Mouse (Mus musculus) ovary, adult 2 months (tissue): ENCODE measurements around the gene Hist1h2ab. TPM values are rescaled to one million over a fixed set of nuclear protein-coding genes. Genes with fewer than 3 reads are reported as not detected.

Experiments used
- polyA plus RNA-seq: library from polyadenylated mRNA; depleted of rRNA; stranded (reverse); fragments of >200 nt; gene quantifications from 2 replicates; pipeline ENCODE4 v1.2.3, GENCODE M21; 2012; rRNA removed

Hist1h2ab gene
- polyA plus RNA-seq: 36.8 and 63.0 TPM in 2 replicates

DNA sequence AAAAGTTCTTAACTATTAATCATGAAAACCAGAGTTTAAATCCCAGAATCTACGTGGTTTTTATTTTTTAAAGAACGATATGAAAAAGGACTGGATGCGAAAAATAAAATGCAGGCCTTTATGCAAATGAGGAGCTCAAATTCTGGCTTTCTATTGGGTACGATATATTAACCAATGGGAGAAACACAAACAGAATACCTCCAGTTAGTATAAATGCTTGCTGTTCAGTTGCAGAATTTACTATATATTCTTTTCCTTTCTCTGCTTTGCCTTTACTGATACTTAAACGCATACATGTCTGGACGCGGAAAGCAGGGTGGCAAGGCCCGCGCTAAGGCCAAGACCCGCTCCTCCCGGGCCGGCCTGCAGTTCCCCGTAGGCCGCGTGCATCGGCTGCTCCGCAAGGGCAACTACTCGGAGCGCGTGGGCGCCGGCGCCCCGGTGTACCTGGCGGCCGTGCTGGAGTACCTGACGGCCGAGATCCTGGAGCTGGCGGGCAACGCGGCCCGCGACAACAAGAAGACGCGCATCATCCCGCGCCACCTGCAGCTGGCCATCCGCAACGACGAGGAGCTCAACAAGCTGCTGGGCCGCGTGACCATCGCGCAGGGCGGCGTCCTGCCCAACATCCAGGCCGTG, at the start of gene Hist1h2ab:
TSS of gene Hist1h2ab (plus strand) at position 288 of the 639 bp plus-strand sequence.

DNA sequence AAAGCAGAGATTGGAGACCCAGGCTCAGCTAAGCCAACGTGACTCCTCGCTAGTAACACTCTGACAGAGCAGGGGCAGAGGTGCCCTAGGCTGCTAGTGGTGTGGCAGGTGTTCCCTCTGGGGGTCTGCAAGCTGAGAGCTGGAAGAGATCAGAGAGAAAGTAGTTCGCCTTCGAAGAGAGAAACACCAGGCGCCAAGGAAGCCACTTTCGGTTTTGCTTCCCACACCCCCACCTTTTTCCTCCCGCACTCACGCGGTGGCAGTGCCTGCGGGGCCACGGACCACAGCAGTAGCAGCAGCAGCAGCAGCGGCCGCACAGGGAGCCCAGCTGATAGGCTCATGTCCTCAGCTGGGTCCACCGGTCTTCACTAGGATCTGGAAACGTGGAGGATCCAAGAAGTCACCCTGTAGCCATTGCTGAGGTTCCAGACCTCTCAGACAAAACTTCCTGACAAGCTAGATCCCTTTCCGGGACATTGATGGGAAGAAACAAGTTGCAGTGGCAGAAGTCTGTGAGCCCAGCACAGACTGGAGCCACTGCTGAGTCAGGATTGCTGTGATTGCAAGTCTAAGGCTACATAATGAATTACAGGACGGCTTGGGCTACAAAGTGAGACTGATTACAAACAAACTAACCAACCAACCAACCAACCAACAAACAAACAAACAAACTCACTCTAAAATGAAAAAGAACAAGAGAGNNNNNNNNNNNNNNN, 40.4 kb upstream of the Hist1h2ab start, which contains the start of gene Hfe:
TSS of gene Hfe (minus strand) at position 481 of the 716 bp plus-strand sequence.

DNA sequence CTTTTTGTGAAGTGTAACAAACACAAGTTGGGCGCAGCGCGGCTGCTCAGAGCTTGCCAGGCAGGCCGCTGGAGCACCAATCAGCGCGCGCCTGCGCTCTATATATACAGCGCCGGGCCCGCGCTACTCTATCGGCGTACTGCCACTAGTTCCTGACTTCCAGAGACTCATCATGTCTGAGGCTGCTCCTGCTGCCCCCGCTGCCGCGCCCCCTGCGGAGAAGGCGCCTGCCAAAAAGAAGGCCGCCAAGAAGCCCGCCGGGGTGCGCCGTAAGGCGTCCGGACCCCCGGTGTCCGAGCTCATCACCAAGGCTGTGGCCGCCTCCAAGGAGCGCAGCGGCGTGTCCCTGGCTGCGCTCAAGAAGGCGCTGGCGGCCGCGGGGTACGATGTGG, 12.3 kb upstream of the Hist1h2ab start, which contains the start of gene Hist1h1c:
TSS of gene Hist1h1c (plus strand) at position 132 of the 392 bp plus-strand sequence.

DNA sequence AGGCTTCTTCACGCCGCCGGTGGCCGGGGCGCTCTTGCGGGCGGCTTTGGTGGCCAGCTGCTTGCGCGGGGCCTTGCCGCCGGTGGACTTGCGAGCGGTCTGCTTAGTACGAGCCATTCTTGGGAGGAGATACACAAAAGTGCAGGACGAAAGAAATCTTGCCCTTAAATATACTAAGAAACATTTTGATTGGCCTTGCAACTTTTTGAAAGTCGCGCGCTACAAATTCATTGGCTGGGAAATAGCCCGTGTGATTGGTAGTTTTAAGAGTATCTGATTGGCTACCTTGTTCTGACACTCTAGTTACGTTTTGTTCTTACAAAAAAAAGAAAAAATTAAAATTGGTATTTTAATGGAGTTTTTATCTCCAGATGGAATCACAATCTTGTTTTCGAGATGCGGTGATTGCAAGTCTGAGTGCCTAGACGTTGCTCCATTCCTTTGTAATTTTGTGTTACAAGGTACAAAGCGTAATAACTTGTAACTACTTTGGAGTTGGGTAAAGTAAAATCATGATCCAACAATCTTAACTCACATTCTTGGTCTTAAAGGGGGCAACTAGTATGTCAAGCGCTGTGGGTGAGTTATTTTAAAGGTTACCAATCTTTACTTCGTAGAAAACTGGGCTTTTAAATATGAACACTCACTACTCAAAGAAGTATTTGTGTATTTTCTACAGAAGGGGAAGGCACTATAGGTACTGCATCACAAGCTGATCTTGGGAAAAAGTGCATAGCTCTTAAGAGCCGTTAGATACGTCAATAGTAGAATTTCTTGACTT, 5.4 kb upstream of the Hist1h2ab start, which contains the start of gene Hist1h3c:
TSS of gene Hist1h3c (minus strand) at position 222 of the 781 bp plus-strand sequence.

DNA sequence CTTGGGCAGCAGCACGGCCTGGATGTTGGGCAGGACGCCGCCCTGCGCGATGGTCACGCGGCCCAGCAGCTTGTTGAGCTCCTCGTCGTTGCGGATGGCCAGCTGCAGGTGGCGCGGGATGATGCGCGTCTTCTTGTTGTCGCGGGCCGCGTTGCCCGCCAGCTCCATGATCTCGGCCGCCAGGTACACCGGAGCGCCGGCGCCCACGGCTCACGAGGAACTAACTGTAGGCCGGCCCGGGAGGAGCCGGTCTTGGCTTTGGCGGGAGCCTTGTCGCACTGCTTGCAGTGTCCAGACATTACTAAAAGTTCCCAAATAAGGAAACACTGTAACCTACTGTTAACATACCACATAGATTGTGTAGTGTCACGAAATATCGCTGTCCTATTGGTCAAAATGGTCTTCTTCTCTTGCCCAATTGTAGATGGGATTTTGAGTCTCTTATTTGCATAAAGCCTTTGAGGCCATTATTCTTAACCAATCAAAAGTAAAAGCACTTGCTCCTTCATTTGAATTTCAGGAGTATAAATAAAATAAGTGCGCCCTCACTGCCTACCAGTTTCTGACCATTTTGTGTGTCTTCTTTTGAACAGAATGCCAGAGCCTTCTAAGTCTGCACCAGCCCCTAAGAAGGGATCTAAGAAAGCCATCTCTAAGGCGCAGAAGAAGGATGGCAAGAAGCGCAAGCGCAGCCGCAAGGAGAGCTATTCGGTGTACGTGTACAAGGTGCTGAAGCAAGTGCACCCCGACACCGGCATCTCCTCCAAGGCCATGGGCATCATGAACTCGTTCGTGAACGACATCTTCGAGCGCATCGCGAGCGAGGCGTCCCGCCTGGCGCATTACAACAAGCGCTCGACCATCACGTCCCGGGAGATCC, 4.5 kb upstream of the Hist1h2ab start, which contains the start of gene Hist1h2bb:
TSS of gene Hist1h2bb (plus strand) at position 534 of the 880 bp plus-strand sequence.

DNA sequence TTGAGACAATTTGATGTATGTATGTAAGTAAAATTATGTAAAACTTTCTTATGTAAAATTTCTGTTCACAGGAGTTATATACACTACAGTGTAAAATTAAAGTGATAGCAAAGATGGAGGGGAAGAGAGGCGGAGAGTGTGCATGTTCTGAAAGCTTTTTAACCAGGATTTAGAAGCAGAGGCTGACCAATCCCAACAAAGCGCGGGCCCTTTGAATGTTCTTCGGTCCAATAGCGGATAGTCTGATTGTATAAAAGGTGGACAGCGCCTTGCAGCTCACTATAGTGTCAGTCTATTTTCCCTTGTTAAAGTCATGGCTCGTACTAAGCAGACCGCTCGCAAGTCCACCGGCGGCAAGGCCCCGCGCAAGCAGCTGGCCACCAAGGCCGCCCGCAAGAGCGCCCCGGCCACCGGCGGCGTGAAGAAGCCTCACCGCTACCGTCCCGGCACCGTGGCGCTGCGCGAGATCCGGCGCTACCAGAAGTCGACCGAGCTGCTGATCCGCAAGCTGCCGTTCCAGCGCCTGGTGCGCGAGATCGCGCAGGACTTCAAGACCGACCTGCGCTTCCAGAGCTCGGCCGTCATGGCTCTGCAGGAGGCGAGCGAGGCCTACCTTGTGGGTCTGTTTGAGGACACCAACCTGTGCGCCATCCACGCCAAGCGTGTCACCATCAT, 1.3 kb downstream of the Hist1h2ab start, which contains the start of gene Hist1h3b:
TSS of gene Hist1h3b (plus strand) at position 201 of the 675 bp plus-strand sequence.

DNA sequence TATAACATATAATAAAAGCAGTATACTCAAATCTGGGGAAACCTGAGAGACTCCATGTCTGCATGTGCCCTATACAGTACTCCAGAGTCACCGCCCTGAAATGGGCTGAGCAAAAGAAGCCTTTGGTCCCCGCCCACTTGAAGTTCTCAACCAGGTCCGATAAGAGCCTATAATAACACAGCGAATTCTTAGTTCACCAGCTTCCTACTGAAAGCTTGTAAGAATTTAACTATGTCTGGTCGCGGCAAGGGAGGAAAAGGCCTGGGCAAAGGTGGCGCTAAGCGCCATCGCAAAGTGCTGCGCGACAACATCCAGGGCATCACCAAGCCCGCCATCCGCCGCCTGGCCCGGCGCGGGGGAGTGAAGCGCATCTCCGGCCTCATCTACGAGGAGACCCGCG, 5.9 kb downstream of the Hist1h2ab start, which contains the start of gene Hist1h4b:
TSS of gene Hist1h4b (plus strand) at position 224 of the 400 bp plus-strand sequence.

DNA sequence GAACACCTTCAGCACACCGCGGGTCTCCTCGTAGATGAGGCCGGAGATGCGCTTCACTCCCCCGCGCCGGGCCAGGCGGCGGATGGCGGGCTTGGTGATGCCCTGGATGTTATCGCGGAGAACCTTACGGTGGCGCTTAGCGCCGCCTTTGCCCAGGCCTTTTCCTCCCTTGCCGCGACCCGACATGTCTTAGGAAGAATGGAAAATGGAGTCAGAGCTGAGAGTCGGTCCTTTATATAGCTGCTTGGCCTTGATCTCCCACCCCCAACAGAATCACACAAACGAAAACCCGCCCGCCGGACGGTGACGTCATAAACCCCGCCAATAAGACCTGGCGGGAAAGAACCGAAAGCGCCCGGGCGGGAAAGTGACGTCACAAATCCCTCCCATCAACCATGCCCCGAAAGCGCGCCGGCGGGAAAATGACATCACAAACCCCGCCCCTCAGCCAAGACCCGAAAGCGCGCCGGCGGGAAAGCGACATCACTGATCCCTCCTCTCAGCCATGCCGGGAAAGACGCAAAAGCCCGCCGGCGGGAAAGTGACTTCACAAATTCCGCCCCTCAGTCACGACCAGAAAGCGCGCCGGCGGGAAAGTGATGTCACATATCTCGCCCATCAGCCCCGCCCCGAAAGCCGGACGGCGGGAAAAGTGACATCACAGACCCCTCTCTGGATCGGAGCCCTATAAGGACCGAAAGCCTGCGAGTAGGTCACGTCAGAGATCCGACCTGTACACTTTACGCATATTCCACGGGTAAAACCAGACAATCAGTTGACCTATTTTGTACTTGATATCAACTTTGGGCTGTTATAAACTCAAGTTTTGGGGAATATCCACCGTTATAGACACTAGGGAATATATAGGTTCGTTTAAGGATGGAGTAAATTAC, 10.3 kb downstream of the Hist1h2ab start, which contains the start of gene Hist1h4a:
TSS of gene Hist1h4a (minus strand) at position 259 of the 893 bp plus-strand sequence.

DNA sequence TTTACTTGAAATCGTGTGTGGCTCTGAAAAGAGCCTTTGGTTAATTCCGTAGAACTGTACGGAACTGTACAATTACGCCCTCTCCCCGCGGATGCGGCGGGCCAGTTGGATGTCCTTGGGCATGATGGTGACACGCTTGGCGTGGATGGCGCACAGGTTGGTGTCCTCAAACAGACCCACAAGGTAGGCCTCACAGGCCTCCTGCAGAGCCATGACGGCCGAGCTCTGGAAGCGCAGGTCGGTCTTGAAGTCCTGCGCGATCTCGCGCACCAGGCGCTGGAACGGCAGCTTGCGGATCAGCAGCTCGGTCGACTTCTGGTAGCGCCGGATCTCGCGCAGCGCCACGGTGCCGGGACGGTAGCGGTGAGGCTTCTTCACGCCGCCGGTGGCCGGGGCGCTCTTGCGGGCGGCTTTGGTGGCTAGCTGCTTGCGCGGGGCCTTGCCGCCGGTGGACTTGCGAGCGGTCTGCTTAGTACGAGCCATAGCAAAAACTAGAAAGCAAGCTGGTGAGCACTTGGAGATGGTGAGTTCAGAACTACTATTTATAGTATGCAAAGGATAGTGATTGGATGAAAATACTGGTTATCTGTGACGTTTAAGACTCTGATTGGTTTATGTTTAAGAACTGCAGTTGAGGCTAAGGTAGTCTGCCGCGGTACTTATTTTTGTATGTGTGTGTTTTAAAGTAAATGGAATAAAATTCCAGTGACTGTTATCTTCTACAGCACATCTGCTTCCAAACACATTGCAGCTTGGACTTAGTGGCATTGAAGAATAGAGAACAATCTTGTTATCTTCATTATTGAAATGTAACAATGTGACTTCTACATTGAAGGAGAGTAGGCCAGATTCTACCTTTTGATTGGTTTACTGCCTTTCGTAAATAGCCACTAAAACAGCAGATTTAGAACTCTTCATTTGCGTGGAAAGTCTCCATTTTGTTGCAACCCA, 11.2 kb downstream of the Hist1h2ab start, which contains the start of gene Hist1h3a:
TSS of gene Hist1h3a (minus strand) at position 516 of the 951 bp plus-strand sequence.

DNA sequence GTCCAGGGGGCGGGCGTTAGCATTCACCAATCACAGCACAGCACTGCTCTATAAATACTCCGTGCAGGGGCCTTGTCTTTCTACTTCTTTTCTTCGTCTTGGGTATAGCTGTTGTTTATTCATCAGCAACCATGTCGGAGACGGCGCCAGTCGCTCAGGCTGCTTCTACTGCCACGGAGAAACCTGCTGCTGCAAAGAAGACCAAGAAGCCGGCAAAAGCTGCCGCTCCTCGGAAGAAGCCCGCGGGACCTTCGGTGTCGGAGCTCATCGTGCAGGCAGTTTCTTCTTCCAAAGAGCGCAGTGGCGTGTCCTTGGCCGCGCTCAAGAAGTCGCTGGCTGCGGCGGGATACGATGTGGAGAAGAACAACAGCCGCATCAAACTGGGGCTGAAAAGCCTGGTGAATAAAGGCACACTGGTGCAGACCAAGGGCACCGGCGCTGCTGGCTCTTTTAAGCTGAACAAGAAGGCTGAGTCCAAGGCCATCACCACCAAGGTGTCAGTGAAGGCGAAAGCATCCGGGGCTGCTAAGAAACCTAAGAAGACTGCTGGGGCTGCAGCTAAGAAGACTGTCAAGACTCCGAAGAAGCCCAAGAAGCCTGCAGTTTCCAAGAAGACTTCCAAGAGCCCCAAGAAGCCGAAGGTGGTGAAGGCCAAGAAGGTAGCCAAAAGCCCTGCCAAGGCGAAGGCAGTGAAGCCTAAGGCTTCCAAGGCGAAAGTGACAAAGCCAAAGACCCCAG, 12.8 kb downstream of the Hist1h2ab start, which contains the start of gene Hist1h1a:
TSS of gene Hist1h1a (plus strand) at position 81 of the 738 bp plus-strand sequence.

DNA sequence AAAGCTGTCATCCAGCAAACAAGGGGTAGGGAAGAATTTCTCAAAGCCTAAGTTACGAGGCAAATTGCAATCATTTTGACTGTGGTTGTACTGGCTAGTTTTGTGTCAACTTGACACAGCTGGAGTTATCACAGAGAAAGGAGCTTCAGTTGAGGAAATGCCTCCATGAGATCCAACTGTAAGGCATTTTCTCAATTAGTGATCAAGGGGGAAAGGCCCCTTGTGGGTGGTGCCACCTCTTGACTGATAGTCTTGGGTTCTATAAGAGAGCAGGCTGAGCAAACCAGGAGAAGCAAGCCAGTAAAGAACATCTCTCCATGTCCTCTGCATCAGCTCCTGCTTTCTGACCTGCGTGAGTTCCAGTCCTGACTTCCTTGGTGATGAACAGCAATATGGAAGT, 18.7 kb downstream of the Hist1h2ab start, which contains the start of gene Trim38:
TSS of gene Trim38 (plus strand) at position 301 of the 400 bp plus-strand sequence.

Other genes with a start within 250 kb of the Hist1h2ab start
- gene Hist1h4h, start 220.1 kb upstream of the Hist1h2ab start, polyA plus RNA-seq: 61.1 and 64.4 TPM in 2 replicates
- 294 and 1,013 TPM in 2 replicates for gene Hist1h2af, start 217.2 kb upstream of the Hist1h2ab start, polyA plus RNA-seq
- gene Hist1h3g, start 215.7 kb upstream of the Hist1h2ab start, polyA plus RNA-seq: 48.3 and 64.0 TPM in 2 replicates
- gene Hist1h2bh, start 207.7 kb upstream of the Hist1h2ab start, polyA plus RNA-seq: 5.4 and 6.9 TPM in 2 replicates
- gene Hist1h3f, start 207.1 kb upstream of the Hist1h2ab start, polyA plus RNA-seq: 11.5 and 15.6 TPM in 2 replicates
- 11.2 and 13.2 TPM in 2 replicates for gene Hist1h4f, start 199.5 kb upstream of the Hist1h2ab start, polyA plus RNA-seq
- 0.21 and 0.27 TPM in 2 replicates for gene Hist1h1d, start 197.9 kb upstream of the Hist1h2ab start, polyA plus RNA-seq
- 47.5 and 78.7 TPM in 2 replicates for gene Hist1h3e, start 188.8 kb upstream of the Hist1h2ab start, polyA plus RNA-seq
- gene Hist1h2ae, start 179.9 kb upstream of the Hist1h2ab start, polyA plus RNA-seq: 24.2 and 35.8 TPM in 2 replicates
- gene Hist1h2bg, start 179.7 kb upstream of the Hist1h2ab start, polyA plus RNA-seq: 52.2 and 87.2 TPM in 2 replicates
- 15.9 and 25.7 TPM in 2 replicates for gene Hist1h2bf, start 176.9 kb upstream of the Hist1h2ab start, polyA plus RNA-seq
- gene Hist1h2ad, start 176.7 kb upstream of the Hist1h2ab start, polyA plus RNA-seq: 17.3 and 24.2 TPM in 2 replicates
- gene Hist1h3d, start 175.4 kb upstream of the Hist1h2ab start, polyA plus RNA-seq: 18.4 and 28.3 TPM in 2 replicates
- 10.1 and 14.2 TPM in 2 replicates for gene Hist1h4d, start 169.5 kb upstream of the Hist1h2ab start, polyA plus RNA-seq
- gene Hist1h2be, start 130.0 kb upstream of the Hist1h2ab start, polyA plus RNA-seq: 2.6 and 3.4 TPM in 2 replicates
- gene Hist1h1e, start 128.6 kb upstream of the Hist1h2ab start, polyA plus RNA-seq: 2.3 and 2.7 TPM in 2 replicates
- gene Hist1h2ac, start 67.2 kb upstream of the Hist1h2ab start, polyA plus RNA-seq: 2.6 and 3.1 TPM in 2 replicates
- gene Hist1h2bc, start 66.9 kb upstream of the Hist1h2ab start, polyA plus RNA-seq: 251 and 289 TPM in 2 replicates
- gene Hist1h1t, start 55.3 kb upstream of the Hist1h2ab start, polyA plus RNA-seq: not detected in 2 replicates
- 9.0 and 13.0 TPM in 2 replicates for gene Hist1h4c, start 52.7 kb upstream of the Hist1h2ab start, polyA plus RNA-seq
- 11.5 and 18.9 TPM in 2 replicates for gene Hfe, start 40.3 kb upstream of the Hist1h2ab start, polyA plus RNA-seq
- gene Hist1h1c, start 12.3 kb upstream of the Hist1h2ab start, polyA plus RNA-seq: 35.1 and 42.3 TPM in 2 replicates
- gene Hist1h3c, start 5.5 kb upstream of the Hist1h2ab start, polyA plus RNA-seq: 43.8 and 64.9 TPM in 2 replicates
- 18.2 and 27.3 TPM in 2 replicates for gene Hist1h2bb, start 4.4 kb upstream of the Hist1h2ab start, polyA plus RNA-seq
- 36.8 and 58.4 TPM in 2 replicates for gene Hist1h3b, start 1.1 kb downstream of the Hist1h2ab start, polyA plus RNA-seq
- 6.5 and 10.1 TPM in 2 replicates for gene Hist1h4b, start 5.9 kb downstream of the Hist1h2ab start, polyA plus RNA-seq
- 17.5 and 20.9 TPM in 2 replicates for gene Hist1h4a, start 10.1 kb downstream of the Hist1h2ab start, polyA plus RNA-seq
- 37.1 and 48.7 TPM in 2 replicates for gene Hist1h3a, start 11.3 kb downstream of the Hist1h2ab start, polyA plus RNA-seq
- gene Hist1h1a, start 12.5 kb downstream of the Hist1h2ab start, polyA plus RNA-seq: 0.79 and 1.0 TPM in 2 replicates
- gene Trim38, start 18.8 kb downstream of the Hist1h2ab start, polyA plus RNA-seq: 0.09 TPM in 1 of 2 replicates, not detected in the other
- 0.09 TPM in 1 of 2 replicates, not detected in the other for gene Slc17a2, start 55.9 kb downstream of the Hist1h2ab start, polyA plus RNA-seq
- gene Slc17a3, start 88.3 kb downstream of the Hist1h2ab start, polyA plus RNA-seq: not detected in 2 replicates
- not detected in 2 replicates for gene Slc17a1, start 116.6 kb downstream of the Hist1h2ab start, polyA plus RNA-seq
- gene Slc17a4, start 163.9 kb downstream of the Hist1h2ab start, polyA plus RNA-seq: 0.09 TPM in 1 of 2 replicates, not detected in the other
- not detected in 2 replicates for gene Hist1h2ba, start 183.0 kb downstream of the Hist1h2ab start, polyA plus RNA-seq
- 2.5 and 4.9 TPM in 2 replicates for gene Hist1h2aa, start 183.3 kb downstream of the Hist1h2ab start, polyA plus RNA-seq
- not detected in 2 replicates for gene Scgn, start 240.1 kb downstream of the Hist1h2ab start, polyA plus RNA-seq